Mouse (Mus musculus): ENCODE data around the gene Htr1d. TPM values are rescaled to one million over a fixed set of nuclear protein-coding genes. Genes with fewer than 3 reads are reported as not detected.

Htr1d gene
- polyA plus RNA-seq, 1 experiment from 2014 or later, result not detected

GRCm38 (mm10) chr4:136459210-136459609 lies 35.9 kb downstream of the Htr1d start:
- Histone ChIP-seq H3K4me2 (ENCODE audit: low read depth, low read length) (no peak overlapping the region), H3K4me1 (ENCODE audit: control insufficient read depth, low read depth, low read length) (peaks cover 6% of the 10 kb centered on the region; the same call in 1 of the 2 replicates), H3K4me3 (ENCODE audit: low read depth, low read length) (no peak overlapping the region), H3K9ac (ENCODE audit: low read depth, low read length) (no peak overlapping the region), H3K9me3 (replicated peaks; ENCODE audit: control insufficient read depth, low read length) (no peaks in the 10 kb centered on the region), H3K27ac (ENCODE audit: low read length) (no peak overlapping the region), H3K36me3 (ENCODE audit: control insufficient read depth, insufficient read depth) (no peaks in the 10 kb centered on the region), H3K27me3 (ENCODE audit: control insufficient read depth, insufficient read depth, low read depth, low read length) (peaks cover 33% of the 10 kb centered on the region)
- 70% methylated on average over 12 of the region's 12 CpGs for WGBS (ENCODE audit: insufficient replicate concordance)
- ATAC-seq (ENCODE audit: low read depth), result no peak

GRCm38 (mm10) chr4:136461206-136461605 lies 37.9 kb downstream of the Htr1d start:
- no peak overlapping the region for H3K27ac ChIP-seq (ENCODE audit: low read length)
- no peaks in the 10 kb centered on the region for H3K36me3 ChIP-seq (ENCODE audit: control insufficient read depth, insufficient read depth)
- H3K4me3 ChIP-seq (ENCODE audit: low read depth, low read length), result no peak overlapping the region
- H3K4me1 ChIP-seq (ENCODE audit: control insufficient read depth, low read depth, low read length), result peaks cover 6% of the 10 kb centered on the region; the same call in 1 of the 2 replicates
- H3K9ac ChIP-seq (ENCODE audit: low read depth, low read length), result no peak overlapping the region
- H3K9me3 ChIP-seq (replicated peaks; ENCODE audit: control insufficient read depth, low read length), result no peaks in the 10 kb centered on the region
- ATAC-seq (ENCODE audit: low read depth), result no peak
- peaks cover 33% of the 10 kb centered on the region for H3K27me3 ChIP-seq (ENCODE audit: control insufficient read depth, insufficient read depth, low read depth, low read length)
- WGBS (ENCODE audit: insufficient replicate concordance), result 46% methylated on average over 4 of the region's 4 CpGs
- no peak overlapping the region for H3K4me2 ChIP-seq (ENCODE audit: low read depth, low read length)

- Histone ChIP-seq H3K4me1 (ENCODE audit: control insufficient read depth, low read depth, low read length) (peaks cover 6% of the 10 kb centered on the region; the same call in 1 of the 2 replicates), H3K27ac (ENCODE audit: low read length) (no peak overlapping the region), H3K4me2 (ENCODE audit: low read depth, low read length) (peak overlapping the region; percentile 75), H3K9me3 (replicated peaks; ENCODE audit: control insufficient read depth, low read length) (no peaks in the 10 kb centered on the region), H3K4me3 (ENCODE audit: low read depth, low read length) (peak overlapping the region; percentile 58), H3K27me3 (ENCODE audit: control insufficient read depth, insufficient read depth, low read depth, low read length) (peaks cover 33% of the 10 kb centered on the region), H3K36me3 (ENCODE audit: control insufficient read depth, insufficient read depth) (no peaks in the 10 kb centered on the region), H3K9ac (ENCODE audit: low read depth, low read length) (no peak overlapping the region)
- no peak for ATAC-seq (ENCODE audit: low read depth)
- 36% methylated on average over 6 of the region's 6 CpGs for WGBS (ENCODE audit: insufficient replicate concordance)
Measured at GRCm38 (mm10) chr4:136461761-136462085, 38.4 kb downstream of the Htr1d start.

GRCm38 (mm10) chr4:136462086-136462838 lies 38.9 kb downstream of the Htr1d start, which contains the start of gene 6030445D17Rik:
6030445D17Rik (plus strand) TSS chr4:136462250.
- 3% methylated on average over 55 of the region's 64 CpGs for WGBS (ENCODE audit: insufficient replicate concordance)
- H3K36me3 ChIP-seq (ENCODE audit: control insufficient read depth, insufficient read depth), result no peaks in the 10 kb centered on the region
- H3K9me3 ChIP-seq (replicated peaks; ENCODE audit: control insufficient read depth, low read length), result no peaks in the 10 kb centered on the region
- peaks cover 33% of the 10 kb centered on the region for H3K27me3 ChIP-seq (ENCODE audit: control insufficient read depth, insufficient read depth, low read depth, low read length)
- H3K4me1 ChIP-seq (ENCODE audit: control insufficient read depth, low read depth, low read length), result peaks cover 6% of the 10 kb centered on the region; the same call in 1 of the 2 replicates
- H3K9ac ChIP-seq (ENCODE audit: low read depth, low read length), result peak within 1 kb of the TSS; percentile 51; the same call in 1 of the 2 replicates
- ATAC-seq (ENCODE audit: low read depth), result peak; percentile 71
- H3K4me3 ChIP-seq (ENCODE audit: low read depth, low read length), result peak within 1 kb of the TSS; percentile 58
- H3K27ac ChIP-seq (ENCODE audit: low read length), result peak within 1 kb of the TSS; percentile 56; the same call in 1 of the 2 replicates
- peak within 1 kb of the TSS; percentile 75 for H3K4me2 ChIP-seq (ENCODE audit: low read depth, low read length)

GRCm38 (mm10) chr4:136462839-136463178 lies 39.5 kb downstream of the Htr1d start:
- H3K4me3 ChIP-seq (ENCODE audit: low read depth, low read length), result peak overlapping the region; percentile 58
- H3K36me3 ChIP-seq (ENCODE audit: control insufficient read depth, insufficient read depth), result no peaks in the 10 kb centered on the region
- H3K4me1 ChIP-seq (ENCODE audit: control insufficient read depth, low read depth, low read length), result peaks cover 6% of the 10 kb centered on the region; the same call in 1 of the 2 replicates
- H3K27ac ChIP-seq (ENCODE audit: low read length), result peak overlapping the region; percentile 56; the same call in 1 of the 2 replicates
- WGBS (ENCODE audit: insufficient replicate concordance), result 3% methylated on average over 8 of the region's 8 CpGs
- H3K27me3 ChIP-seq (ENCODE audit: control insufficient read depth, insufficient read depth, low read depth, low read length), result peaks cover 33% of the 10 kb centered on the region
- no peaks in the 10 kb centered on the region for H3K9me3 ChIP-seq (replicated peaks; ENCODE audit: control insufficient read depth, low read length)
- H3K4me2 ChIP-seq (ENCODE audit: low read depth, low read length), result peak overlapping the region; percentile 75
- H3K9ac ChIP-seq (ENCODE audit: low read depth, low read length), result no peak overlapping the region; the same call in 1 of the 2 replicates
- ATAC-seq (ENCODE audit: low read depth), result no peak

- Histone ChIP-seq H3K4me1 (ENCODE audit: control insufficient read depth, low read depth, low read length) (peaks cover 6% of the 10 kb centered on the region), H3K27ac (ENCODE audit: low read length) (no peak overlapping the region), H3K4me2 (ENCODE audit: low read depth, low read length) (peak overlapping the region; percentile 75; the same call in 1 of the 2 replicates), H3K9ac (ENCODE audit: low read depth, low read length) (no peak overlapping the region), H3K9me3 (replicated peaks; ENCODE audit: control insufficient read depth, low read length) (no peaks in the 10 kb centered on the region), H3K4me3 (ENCODE audit: low read depth, low read length) (no peak overlapping the region), H3K27me3 (ENCODE audit: control insufficient read depth, insufficient read depth, low read depth, low read length) (peaks cover 33% of the 10 kb centered on the region), H3K36me3 (ENCODE audit: control insufficient read depth, insufficient read depth) (no peaks in the 10 kb centered on the region)
- ATAC-seq (ENCODE audit: low read depth), result no peak
- 38% methylated on average over 9 of the region's 9 CpGs for WGBS (ENCODE audit: insufficient replicate concordance)
Measured at GRCm38 (mm10) chr4:136463436-136463835, 40.1 kb downstream of the Htr1d start.

GRCm38 (mm10) chr4:136466226-136466625 lies 42.9 kb downstream of the Htr1d start:
- WGBS (ENCODE audit: insufficient replicate concordance), result 49% methylated on average over 4 of the region's 4 CpGs
- Histone ChIP-seq H3K27ac (ENCODE audit: low read length) (no peak overlapping the region), H3K9ac (ENCODE audit: low read depth, low read length) (no peak overlapping the region), H3K4me3 (ENCODE audit: low read depth, low read length) (no peak overlapping the region), H3K9me3 (replicated peaks; ENCODE audit: control insufficient read depth, low read length) (no peaks in the 10 kb centered on the region), H3K27me3 (ENCODE audit: control insufficient read depth, insufficient read depth, low read depth, low read length) (peaks cover 54% of the 10 kb centered on the region), H3K4me1 (ENCODE audit: control insufficient read depth, low read depth, low read length) (peaks cover 7% of the 10 kb centered on the region), H3K4me2 (ENCODE audit: low read depth, low read length) (no peak overlapping the region), H3K36me3 (ENCODE audit: control insufficient read depth, insufficient read depth) (no peaks in the 10 kb centered on the region)
- no peak for ATAC-seq (ENCODE audit: low read depth)

- Histone ChIP-seq H3K9me3 (replicated peaks; ENCODE audit: control insufficient read depth, low read length) (no peaks in the 10 kb centered on the region), H3K4me2 (ENCODE audit: low read depth, low read length) (peak overlapping the region; percentile 80; the same call in 1 of the 2 replicates), H3K4me1 (ENCODE audit: control insufficient read depth, low read depth, low read length) (peaks cover 6% of the 10 kb centered on the region), H3K36me3 (ENCODE audit: control insufficient read depth, insufficient read depth) (no peaks in the 10 kb centered on the region), H3K27ac (ENCODE audit: low read length) (no peak overlapping the region), H3K9ac (ENCODE audit: low read depth, low read length) (no peak overlapping the region), H3K27me3 (ENCODE audit: control insufficient read depth, insufficient read depth, low read depth, low read length) (peaks cover 37% of the 10 kb centered on the region), H3K4me3 (ENCODE audit: low read depth, low read length) (no peak overlapping the region)
- 65% methylated on average over 14 of the region's 14 CpGs for WGBS (ENCODE audit: insufficient replicate concordance)
- ATAC-seq (ENCODE audit: low read depth), result no peak
Measured at GRCm38 (mm10) chr4:136468553-136469327, 45.4 kb downstream of the Htr1d start.
